Comparison of ENCODE assay signal across 10 mouse cellular contexts in genomic region chr7:45078513-45078912, GRCm38 (mm10). TPM values are rescaled to one million over a fixed set of nuclear protein-coding genes. Genes with fewer than 3 reads are reported as not detected.
A peak's percentile ranks its signal among the peaks of the same experiment; 100 is the strongest.
DNase-seq lines count a peak whose midpoint lies in the region; ATAC-seq and TF ChIP-seq lines count a peak whose summit lies in the region.
"Had no signal": no experiment of that assay in that cellular context is flagged by ENCODE, and none has a peak within 500 bp of the region (broad histone marks: within the 10 kb centered on the region; RNA-seq: fewer than 3 reads in every experiment).

No protein-coding gene starts in this region.

- H3K9ac ChIP-seq in liver, postnatal 0 days (replicated peaks), result no peak overlapping the region
- no peak overlapping the region for H3K9ac ChIP-seq in neural tube, embryonic 11.5 days (ENCODE audit: low read length)
- H3K9ac ChIP-seq: embryonic facial prominence, embryonic 12.5 days; limb, embryonic 13.5 days had no signal

- peak; percentile 64 for DNase-seq in layer of hippocampus, adult 11-12 months (ENCODE audit: low spot score)
- no peak for DNase-seq in layer of hippocampus, adult 9-10 months (ENCODE audit: low spot score)
- peak; percentile 87 for DNase-seq in adrenal gland, postnatal 10 days
- DNase-seq in embryo, embryonic 9.5 days (ENCODE audit: extremely low spot score), result peak; percentile 71
- peak; percentile 88 for DNase-seq in heart, postnatal 4 days
- peak; percentile 79 for DNase-seq in liver, postnatal 0 days
- DNase-seq in neural tube, embryonic 11.5 days (ENCODE audit: low spot score), result peak; percentile 83
- peak; percentile 75 for DNase-seq in thymus, postnatal 0 days (ENCODE audit: low spot score)

- peaks cover 9% of the 10 kb centered on the region; the same call in 1 of the 2 replicates for H3K4me1 ChIP-seq in liver, postnatal 0 days (ENCODE audit: insufficient read depth)
- H3K4me1 ChIP-seq in neural tube, embryonic 11.5 days (ENCODE audit: control insufficient read depth, insufficient read depth, low read length), result no peaks in the 10 kb centered on the region
- H3K4me1 ChIP-seq: embryonic facial prominence, embryonic 12.5 days had no signal

- no peaks in the 10 kb centered on the region for H3K9me3 ChIP-seq in liver, postnatal 0 days (ENCODE audit: low read length)
- no peaks in the 10 kb centered on the region for H3K9me3 ChIP-seq in neural tube, embryonic 11.5 days (ENCODE audit: control insufficient read depth, low read length)
- H3K9me3 ChIP-seq: embryonic facial prominence, embryonic 12.5 days had no signal

- H3K27me3 ChIP-seq in liver, postnatal 0 days (ENCODE audit: insufficient read depth, low read length), result no peaks in the 10 kb centered on the region
- H3K27me3 ChIP-seq in neural tube, embryonic 11.5 days (ENCODE audit: control insufficient read depth, insufficient read depth, low read length), result no peaks in the 10 kb centered on the region
- H3K27me3 ChIP-seq: embryonic facial prominence, embryonic 12.5 days; limb, embryonic 13.5 days had no signal

- no peak overlapping the region for H3K4me2 ChIP-seq in liver, postnatal 0 days (ENCODE audit: low read depth, low read length)
- no peak overlapping the region for H3K4me2 ChIP-seq in neural tube, embryonic 11.5 days (ENCODE audit: low read depth)
- H3K4me2 ChIP-seq: embryonic facial prominence, embryonic 12.5 days; limb, embryonic 13.5 days had no signal

- no peak overlapping the region for H3K27ac ChIP-seq in liver, postnatal 0 days (ENCODE audit: low read depth)
- no peak overlapping the region for H3K27ac ChIP-seq in neural tube, embryonic 11.5 days (ENCODE audit: low read depth, low read length)
- H3K27ac ChIP-seq: embryonic facial prominence, embryonic 12.5 days; limb, embryonic 13.5 days had no signal

- WGBS in liver, postnatal 0 days (ENCODE audit: insufficient replicate concordance), result 22% methylated on average over 9 of the region's 9 CpGs
- 35% methylated on average over 9 of the region's 9 CpGs for WGBS in neural tube, embryonic 11.5 days

- TF ChIP-seq CTCF in liver, postnatal 0 days (IDR thresholded peaks at IDR 0.05; ENCODE audit: low read depth), result peak; percentile 90

- peaks cover 20% of the 10 kb centered on the region for H3K36me3 ChIP-seq in liver, postnatal 0 days (replicated peaks; ENCODE audit: insufficient read depth, low read length)
- peaks cover 8% of the 10 kb centered on the region; the same call in 1 of the 2 replicates for H3K36me3 ChIP-seq in neural tube, embryonic 11.5 days (ENCODE audit: control insufficient read depth, insufficient read depth, low read length)

- 0 out of 2 replicates have a peak, but pooled peaks have one; percentile 20 for ATAC-seq in liver, postnatal 0 days
- no peak for ATAC-seq in neural tube, embryonic 11.5 days (ENCODE audit: insufficient read depth, low FRiP score, low TSS enrichment)

- TF ChIP-seq EP300 in liver, postnatal 0 days (IDR thresholded peaks at IDR 0.05; ENCODE audit: low read depth), result no peak

- H3K4me3 ChIP-seq in liver, postnatal 0 days (ENCODE audit: low read depth, low read length), result no peak overlapping the region
- no peak overlapping the region for H3K4me3 ChIP-seq in neural tube, embryonic 11.5 days (ENCODE audit: low read depth, low read length)
- H3K4me3 ChIP-seq: embryonic facial prominence, embryonic 12.5 days; limb, embryonic 13.5 days had no signal

RNA-seq across cellular contexts. Expression of gene Rcn3, which starts 13.5 kb away (rescaled TPM):
- total RNA-seq in adrenal gland, postnatal 10 days (2021), result 10 to 100 TPM; 65.2 to 71.2 TPM
- total RNA-seq in heart, postnatal 4 days (2021), result 10 to 100 TPM; 88.0 to 90.9 TPM
- polyA plus RNA-seq in liver, postnatal 0 days (2015; fragmentation: Nextera tagmentation; extraction: Ambion mirVana), result 17.1 and 17.9 TPM in 2 replicates
- polyA plus RNA-seq in neural tube, embryonic 11.5 days (2014; fragmentation: Nextera tagmentation; extraction: Ambion mirVana), result 142 and 151 TPM in 2 replicates
- 41.4 and 41.8 TPM in 2 replicates for polyA plus RNA-seq in thymus, postnatal 0 days (2015; fragmentation: Nextera tagmentation; extraction: Ambion mirVana)

RNA-seq across cellular contexts. Expression of gene Prrg2, which starts 16.0 kb away (rescaled TPM):
- 10 to 100 TPM; 18.5 to 20.0 TPM for total RNA-seq in adrenal gland, postnatal 10 days (2021)
- 10 to 100 TPM in 1 of 2 experiments, 1 to 10 TPM in 1; 9.5 to 10.2 TPM for total RNA-seq in heart, postnatal 4 days (2021)
- polyA plus RNA-seq in liver, postnatal 0 days (2015; fragmentation: Nextera tagmentation; extraction: Ambion mirVana), result 19.7 and 20.4 TPM in 2 replicates
- polyA plus RNA-seq in neural tube, embryonic 11.5 days (2014; fragmentation: Nextera tagmentation; extraction: Ambion mirVana), result 14.8 and 16.2 TPM in 2 replicates
- 9.9 and 10.0 TPM in 2 replicates for polyA plus RNA-seq in thymus, postnatal 0 days (2015; fragmentation: Nextera tagmentation; extraction: Ambion mirVana)

RNA-seq across cellular contexts. Expression of gene Nosip, which starts 16.3 kb away (rescaled TPM):
- total RNA-seq in adrenal gland, postnatal 10 days (2021), result 10 to 100 TPM; 39.7 to 45.9 TPM
- total RNA-seq in heart, postnatal 4 days (2021), result 10 to 100 TPM; 31.7 to 34.6 TPM
- 22.2 and 22.6 TPM in 2 replicates for polyA plus RNA-seq in liver, postnatal 0 days (2015; fragmentation: Nextera tagmentation; extraction: Ambion mirVana)
- 59.3 and 65.1 TPM in 2 replicates for polyA plus RNA-seq in neural tube, embryonic 11.5 days (2014; fragmentation: Nextera tagmentation; extraction: Ambion mirVana)
- polyA plus RNA-seq in thymus, postnatal 0 days (2015; fragmentation: Nextera tagmentation; extraction: Ambion mirVana), result 84.4 and 86.3 TPM in 2 replicates

RNA-seq across cellular contexts. Expression of gene Fcgrt, which starts 25.1 kb away (rescaled TPM):
- total RNA-seq in adrenal gland, postnatal 10 days (2021), result 100 to 1,000 TPM; 169 to 185 TPM
- total RNA-seq in heart, postnatal 4 days (2021), result 10 to 100 TPM; 35.3 to 41.1 TPM
- polyA plus RNA-seq in liver, postnatal 0 days (2015; fragmentation: Nextera tagmentation; extraction: Ambion mirVana), result 150 and 154 TPM in 2 replicates
- 11.3 and 12.8 TPM in 2 replicates for polyA plus RNA-seq in neural tube, embryonic 11.5 days (2014; fragmentation: Nextera tagmentation; extraction: Ambion mirVana)
- 42.6 and 47.6 TPM in 2 replicates for polyA plus RNA-seq in thymus, postnatal 0 days (2015; fragmentation: Nextera tagmentation; extraction: Ambion mirVana)

RNA-seq across cellular contexts. Expression of gene Prr12, which starts 25.8 kb away (rescaled TPM):
- 10 to 100 TPM; 36.9 to 51.9 TPM for total RNA-seq in adrenal gland, postnatal 10 days (2021)
- 10 to 100 TPM; 35.4 to 36.7 TPM for total RNA-seq in heart, postnatal 4 days (2021)
- polyA plus RNA-seq in liver, postnatal 0 days (2015; fragmentation: Nextera tagmentation; extraction: Ambion mirVana), result 1.6 and 1.7 TPM in 2 replicates
- 12.9 and 13.2 TPM in 2 replicates for polyA plus RNA-seq in neural tube, embryonic 11.5 days (2014; fragmentation: Nextera tagmentation; extraction: Ambion mirVana)
- polyA plus RNA-seq in thymus, postnatal 0 days (2015; fragmentation: Nextera tagmentation; extraction: Ambion mirVana), result 7.6 and 9.0 TPM in 2 replicates
